ENCODE assay signal across 9 mouse cellular contexts in genomic region chr11:60351388-60351787, GRCm38 (mm10). TPM values are rescaled to one million over a fixed set of nuclear protein-coding genes. Genes with fewer than 3 reads are reported as not detected.
DNase-seq lines count a peak whose midpoint lies in the region; ATAC-seq and TF ChIP-seq lines count a peak whose summit lies in the region.
"Had no signal": no experiment of that assay in that cellular context is flagged by ENCODE, and none has a peak within 500 bp of the region (broad histone marks: within the 10 kb centered on the region; RNA-seq: fewer than 3 reads in every experiment).

No protein-coding gene starts in this region.

- WGBS in forebrain, embryonic 16.5 days, result 53% methylated on average over 2 of the region's 2 CpGs
- WGBS in liver, embryonic 12.5 days (ENCODE audit: insufficient replicate concordance), result 61% methylated on average over 2 of the region's 2 CpGs

- no peak overlapping the region; the same call in 1 of the 2 replicates for H3K9ac ChIP-seq in CH12.LX (ENCODE audit: insufficient read depth, low read depth)
- H3K9ac ChIP-seq in forebrain, embryonic 16.5 days (replicated peaks; ENCODE audit: low read depth, low read length), result no peak overlapping the region
- H3K9ac ChIP-seq in liver, embryonic 12.5 days, result peak overlapping the region; percentile 79; the same call in 1 of the 2 replicates

- no peaks in the 10 kb centered on the region for H3K27me3 ChIP-seq in erythroblast, embryonic 14.5 days (ENCODE audit: control insufficient read depth)
- H3K27me3 ChIP-seq in CH12.LX (replicated peaks), result no peaks in the 10 kb centered on the region
- H3K27me3 ChIP-seq in forebrain, embryonic 16.5 days (replicated peaks; ENCODE audit: control insufficient read depth, insufficient read depth, low read length), result no peaks in the 10 kb centered on the region
- no peaks in the 10 kb centered on the region for H3K27me3 ChIP-seq in liver, embryonic 12.5 days (replicated peaks)
- H3K27me3 ChIP-seq: Patski had no signal

- peak; percentile 46 for DNase-seq in CH12.LX (ENCODE audit: extremely low read depth)
- no peak for DNase-seq in layer of hippocampus, adult 9-11 months
- no peak for DNase-seq in thymus, postnatal 10 days (ENCODE audit: low spot score in 2 of 2)
- DNase-seq in gastrocnemius, postnatal 25 days, result no peak

- TF ChIP-seq POLR2A in CH12.LX (IDR thresholded peaks at IDR 0.05; ENCODE audit: low read depth, low read length), result no peak

- dilution Hi-C loops in CH12.LX (cut with MboI; ENCODE audit: extremely low pct_ligation_motif_present, extremely low pct_unique_long_range_greater_than_20kb, low sequenced_read_pairs), result no loop called here

- peaks cover 60% of the 10 kb centered on the region for H3K4me1 ChIP-seq in erythroblast, embryonic 14.5 days (ENCODE audit: control insufficient read depth)
- H3K4me1 ChIP-seq in CH12.LX (ENCODE audit: control insufficient read depth in 1 of 2, insufficient read depth in 2 of 2), result peaks cover 5 to 39% of the 10 kb centered on the region in 2 experiments; a peak in 3 of 4 replicates
- peaks cover 19% of the 10 kb centered on the region for H3K4me1 ChIP-seq in forebrain, embryonic 16.5 days (replicated peaks; ENCODE audit: control insufficient read depth, insufficient read depth, low read length)
- H3K4me1 ChIP-seq in liver, embryonic 12.5 days, result peaks cover 58% of the 10 kb centered on the region

- TF ChIP-seq CTCF in CH12.LX (conservative IDR thresholded peaks at IDR 0.05 in 1 of 2, IDR thresholded peaks at IDR 0.05 in 1 of 2; ENCODE audit: low read depth in 2 of 2, low read length in 2 of 2), result peak in 1 of 2 experiments; percentile 71; a peak in 2 of 4 replicates

- ATAC-seq in erythroblast, adult 5-6 weeks (replicated peaks; ENCODE audit: low FRiP score, poor library complexity, severe bottlenecking), result no peak
- ATAC-seq in forebrain, embryonic 16.5 days, result no peak
- no peak for ATAC-seq in liver, embryonic 12.5 days
- ATAC-seq: Patski had no signal

- in situ Hi-C loops in CH12.LX (cut with MboI; ENCODE audit: low pct_ligation_motif_present, low pct_unique_long_range_greater_than_20kb, low sequenced_read_pairs), result no loop called here

- no peak for TF ChIP-seq EP300 in CH12.LX (IDR thresholded peaks at IDR 0.05; ENCODE audit: low read length)

- peaks cover 3% of the 10 kb centered on the region for H3K36me3 ChIP-seq in erythroblast, embryonic 14.5 days (ENCODE audit: control insufficient read depth)
- H3K36me3 ChIP-seq in CH12.LX (replicated peaks in 1 of 2; ENCODE audit: control insufficient read depth in 1 of 2, insufficient read depth in 1 of 2, low read length in 1 of 2), result no peaks in the 10 kb centered on the region
- H3K36me3 ChIP-seq in forebrain, embryonic 16.5 days (ENCODE audit: control insufficient read depth, insufficient read depth), result no peaks in the 10 kb centered on the region
- no peaks in the 10 kb centered on the region for H3K36me3 ChIP-seq in liver, embryonic 12.5 days

- peak overlapping the region; percentile 76 for H3K4me2 ChIP-seq in CH12.LX (ENCODE audit: insufficient read depth, low read depth, poor library complexity, severe bottlenecking)
- H3K4me2 ChIP-seq in forebrain, embryonic 16.5 days (ENCODE audit: low read length), result peak overlapping the region; percentile 62
- H3K4me2 ChIP-seq in liver, embryonic 12.5 days, result peak overlapping the region; percentile 94

- TF ChIP-seq RAD21 in CH12.LX (IDR thresholded peaks at IDR 0.05; ENCODE audit: low read depth, low read length), result peak; percentile 69

- peak overlapping the region; percentile 74 for H3K4me3 ChIP-seq in erythroblast, embryonic 14.5 days (replicated peaks)
- H3K4me3 ChIP-seq in CH12.LX (replicated peaks in 1 of 3; ENCODE audit: low read depth in 2 of 3, low read length in 2 of 3, poor library complexity in 1 of 3), result no peak overlapping the region
- H3K4me3 ChIP-seq in forebrain, embryonic 16.5 days (replicated peaks; ENCODE audit: low read length), result no peak overlapping the region
- peak overlapping the region; percentile 75 for H3K4me3 ChIP-seq in liver, embryonic 12.5 days

- no peaks in the 10 kb centered on the region; the same call in none of the 2 replicates for H3K79me2 ChIP-seq in CH12.LX (replicated peaks; ENCODE audit: control insufficient read depth, extremely low read depth, insufficient read depth, poor library complexity, severe bottlenecking)

- no peak overlapping the region for H3K27ac ChIP-seq in CH12.LX (ENCODE audit: insufficient read depth, low read depth)
- H3K27ac ChIP-seq in forebrain, embryonic 16.5 days (ENCODE audit: low read length), result no peak overlapping the region
- H3K27ac ChIP-seq in liver, embryonic 12.5 days, result peak overlapping the region; percentile 81

- H3K9me3 ChIP-seq in erythroblast, embryonic 14.5 days (ENCODE audit: control insufficient read depth, low read length), result no peaks in the 10 kb centered on the region
- H3K9me3 ChIP-seq in CH12.LX (replicated peaks; ENCODE audit: low read length), result no peaks in the 10 kb centered on the region
- no peaks in the 10 kb centered on the region for H3K9me3 ChIP-seq in forebrain, embryonic 16.5 days (ENCODE audit: control insufficient read depth, low read length)
- no peaks in the 10 kb centered on the region for H3K9me3 ChIP-seq in liver, embryonic 12.5 days (replicated peaks)

TF ChIP-seq in CH12.LX, 34 proteins besides CTCF, POLR2A, EP300 and RAD21:
- TF ChIP-seq E2F4 (IDR thresholded peaks at IDR 0.05; ENCODE audit: insufficient replicate concordance, low read depth, low read length), result no peak
- no peak for TF ChIP-seq MAFK (IDR thresholded peaks at IDR 0.05; ENCODE audit: insufficient replicate concordance, low read length)
- no peak for TF ChIP-seq IRF4 (IDR thresholded peaks at IDR 0.05; ENCODE audit: low read depth, low read length)
- TF ChIP-seq TCF12 (IDR thresholded peaks at IDR 0.05; ENCODE audit: low read depth, low read length), result no peak
- peak; percentile 3; the same call in 1 of the 2 replicates for TF ChIP-seq ZC3H11A (IDR thresholded peaks at IDR 0.05; ENCODE audit: low read depth, low read length)
- TF ChIP-seq NRF1 (IDR thresholded peaks at IDR 0.05; ENCODE audit: low read depth, low read length), result no peak
- no peak for TF ChIP-seq CHD1 (IDR thresholded peaks at IDR 0.05; ENCODE audit: low read depth, low read length)
- TF ChIP-seq ETS1 (conservative IDR thresholded peaks at IDR 0.05; ENCODE audit: low read depth, low read length), result no peak
- TF ChIP-seq ZKSCAN1 (IDR thresholded peaks at IDR 0.05; ENCODE audit: borderline replicate concordance, low read depth, low read length), result no peak
- no peak for TF ChIP-seq JUN (IDR thresholded peaks at IDR 0.05; ENCODE audit: insufficient read depth, low read depth, low read length)
- TF ChIP-seq ZNF384 (IDR thresholded peaks at IDR 0.05; ENCODE audit: low read depth, low read length), result no peak
- TF ChIP-seq JUND (conservative IDR thresholded peaks at IDR 0.05; ENCODE audit: low read depth, low read length), result no peak
- no peak for TF ChIP-seq UBTF (IDR thresholded peaks at IDR 0.05; ENCODE audit: low read depth, low read length)
- TF ChIP-seq MAX (IDR thresholded peaks at IDR 0.05; ENCODE audit: low read length), result no peak
- TF ChIP-seq SMC3 (IDR thresholded peaks at IDR 0.05; ENCODE audit: low read depth, low read length), result peak; percentile 54
- no peak for TF ChIP-seq TBP (conservative IDR thresholded peaks at IDR 0.05; ENCODE audit: low read depth, low read length)

RNA-seq across cellular contexts. Expression of gene Tom1l2, which starts 1.3 kb away (rescaled TPM):
- 0.94 and 1.0 TPM in 2 replicates for polyA plus RNA-seq in erythroblast, embryonic 14.5 days (2012)
- total RNA-seq in erythroblast, adult 5-6 weeks (2015; ENCODE audit: low replicate concordance), result 2.7 and 4.8 TPM in 2 replicates
- total RNA-seq in erythroblast, adult 5-6 weeks (2017; ENCODE audit: low replicate concordance), result 2.0 and 9.2 TPM in 2 replicates
- total RNA-seq in CH12.LX (2012; rRNA removed) (7.5 and 10.4 TPM in 2 replicates), CH12.LX (2014; rRNA removed) (3.5 and 4.8 TPM in 2 replicates)
- polyA plus RNA-seq in CH12.LX (2012; ENCODE audit: insufficient read length, low read depth), result 8.7 and 10.4 TPM in 2 replicates
- 56.5 and 62.0 TPM in 2 replicates for polyA plus RNA-seq in forebrain, embryonic 16.5 days (2015; fragmentation: Nextera tagmentation; extraction: Ambion mirVana)
- polyA plus RNA-seq in liver, embryonic 12.5 days (2016; fragmentation: Nextera tagmentation; extraction: Ambion mirVana), result 8.7 and 9.6 TPM in 2 replicates
- total RNA-seq in gastrocnemius, postnatal 25 days (2021), result 10 to 100 TPM; 45.8 to 54.3 TPM

RNA-seq across cellular contexts. Expression of gene Drc3, which starts 1.7 kb away (rescaled TPM):
- polyA plus RNA-seq in erythroblast, embryonic 14.5 days (2012), result not detected in 2 replicates
- total RNA-seq in erythroblast, adult 5-6 weeks (2015; ENCODE audit: low replicate concordance), result 1.3 TPM in 1 of 2 replicates, not detected in the other
- total RNA-seq in erythroblast, adult 5-6 weeks (2017; ENCODE audit: low replicate concordance), result not detected in 2 replicates
- total RNA-seq in CH12.LX (2012; rRNA removed), result 2.2 and 3.9 TPM in 2 replicates
- 1.7 and 1.9 TPM in 2 replicates for total RNA-seq in CH12.LX (2014; rRNA removed)
- polyA plus RNA-seq in CH12.LX (2012; ENCODE audit: insufficient read length, low read depth), result 0.93 and 1.4 TPM in 2 replicates
- polyA plus RNA-seq in forebrain, embryonic 16.5 days (2015; fragmentation: Nextera tagmentation; extraction: Ambion mirVana), result 4.6 and 4.7 TPM in 2 replicates
- polyA plus RNA-seq in liver, embryonic 12.5 days (2016; fragmentation: Nextera tagmentation; extraction: Ambion mirVana), result 0.49 and 0.53 TPM in 2 replicates
- total RNA-seq in gastrocnemius, postnatal 25 days (2021), result under 1 TPM; 0.59 to 0.86 TPM

Comparison
In these comparisons a context has a peak if more than half of its experiments do, and no peak if none do; other contexts are left out.
1. H3K4me3 ChIP-seq: peak in erythroblast, embryonic 14.5 days (single experiment) and liver, embryonic 12.5 days (single experiment); none in CH12.LX (0 of 3) and forebrain, embryonic 16.5 days (single experiment).
2. Peak in every context shown above with its lines, with median percentiles within 50 percentile points of each other: H3K4me2 ChIP-seq.